Mouse (Mus musculus): Measurements from ENCODE around the gene Pdia6. TPM values are rescaled to one million over a fixed set of nuclear protein-coding genes. Genes with fewer than 3 reads are reported as not detected.

Gene Pdia6
- total RNA-seq (2021) = 100 to 1,000 TPM; 119 to 148 TPM
- long read RNA-seq, experiment 1, transcript Pdia6-201 (13 exons, 2,175 nt) = major isoform, 201 of 217 reads
- long read RNA-seq, experiment 1, partial matches to known transcripts = 6 of 217 reads
- long read RNA-seq, experiment 1, other reads (novel, unspliced or antisense) = 10 of 217 reads
- long read RNA-seq, experiment 2, transcript Pdia6-201 (13 exons, 2,175 nt) = major isoform, 277 of 315 reads
- long read RNA-seq, experiment 2, partial matches to known transcripts = 8 of 315 reads
- long read RNA-seq, experiment 2, other reads (novel, unspliced or antisense) = 30 of 315 reads

GRCm38 (mm10) chr12:17265971-17266672, at the start of gene Pdia6:
Gene Pdia6, plus strand, starts transcription at chr12:17266545.
- DNase-seq (ENCODE audit: low spot score in 2 of 2) = peak; percentile 89 to 93

- DNase-seq (ENCODE audit: low spot score in 2 of 2) = no peak
Observed at GRCm38 (mm10) chr12:17218390-17218789, 48.0 kb upstream of the Pdia6 start.

- DNase-seq (ENCODE audit: low spot score in 2 of 2) = no peak
Observed at GRCm38 (mm10) chr12:17219107-17219506, 47.2 kb upstream of the Pdia6 start.

- DNase-seq (ENCODE audit: low spot score in 2 of 2) = no peak
Observed at GRCm38 (mm10) chr12:17220631-17221030, 45.7 kb upstream of the Pdia6 start.

GRCm38 (mm10) chr12:17221891-17222428, 44.4 kb upstream of the Pdia6 start:
- DNase-seq (ENCODE audit: low spot score in 2 of 2) = no peak

GRCm38 (mm10) chr12:17223050-17223449, 43.3 kb upstream of the Pdia6 start:
- DNase-seq (ENCODE audit: low spot score in 2 of 2) = no peak

- DNase-seq (ENCODE audit: low spot score in 2 of 2) = no peak
Observed at GRCm38 (mm10) chr12:17225012-17225411, 41.3 kb upstream of the Pdia6 start.

GRCm38 (mm10) chr12:17227903-17228302, 38.4 kb upstream of the Pdia6 start:
- DNase-seq (ENCODE audit: low spot score in 2 of 2) = peak; percentile 39 to 75

GRCm38 (mm10) chr12:17230581-17230980, 35.8 kb upstream of the Pdia6 start:
- no peak for DNase-seq (ENCODE audit: low spot score in 2 of 2)

GRCm38 (mm10) chr12:17231513-17231912, 34.8 kb upstream of the Pdia6 start:
- no peak for DNase-seq (ENCODE audit: low spot score in 2 of 2)

GRCm38 (mm10) chr12:17235535-17236313, 30.6 kb upstream of the Pdia6 start:
- DNase-seq (ENCODE audit: low spot score in 2 of 2) = no peak

- no peak for DNase-seq (ENCODE audit: low spot score in 2 of 2)
Observed at GRCm38 (mm10) chr12:17238588-17239427, 27.5 kb upstream of the Pdia6 start.

GRCm38 (mm10) chr12:17239428-17239688, 27.0 kb upstream of the Pdia6 start:
- no peak for DNase-seq (ENCODE audit: low spot score in 2 of 2)

GRCm38 (mm10) chr12:17241016-17241415, 25.3 kb upstream of the Pdia6 start:
- no peak for DNase-seq (ENCODE audit: low spot score in 2 of 2)

GRCm38 (mm10) chr12:17241614-17242013, 24.7 kb upstream of the Pdia6 start:
- peak in 1 of 2 experiments; percentile 48 for DNase-seq (ENCODE audit: low spot score in 2 of 2)

GRCm38 (mm10) chr12:17242041-17242440, 24.3 kb upstream of the Pdia6 start:
- DNase-seq (ENCODE audit: low spot score in 2 of 2) = no peak

GRCm38 (mm10) chr12:17250962-17251361, 15.4 kb upstream of the Pdia6 start:
- DNase-seq (ENCODE audit: low spot score in 2 of 2) = no peak

- peak; percentile 55 to 68 for DNase-seq (ENCODE audit: low spot score in 2 of 2)
Observed at GRCm38 (mm10) chr12:17253069-17253468, 13.3 kb upstream of the Pdia6 start.

GRCm38 (mm10) chr12:17255602-17256001, 10.7 kb upstream of the Pdia6 start:
- DNase-seq (ENCODE audit: low spot score in 2 of 2) = no peak

- DNase-seq (ENCODE audit: low spot score in 2 of 2) = peak in 1 of 2 experiments; percentile 65
Observed at GRCm38 (mm10) chr12:17256905-17257304, 9.4 kb upstream of the Pdia6 start.

GRCm38 (mm10) chr12:17258431-17258830, 7.9 kb upstream of the Pdia6 start:
- DNase-seq (ENCODE audit: low spot score in 2 of 2) = no peak

Data from layer of hippocampus, postnatal 14 days (tissue).